Mouse (Mus musculus) ovary, postnatal 36 days (tissue): ENCODE measurements around the gene Ube4a.

ENCODE experiments used
- DNase-seq: peaks from one replicate; pipeline ENCODE4 v3.0.0; 2022; ENCODE audit warnings: low spot score, mixed read lengths

Ube4a gene

DNA sequence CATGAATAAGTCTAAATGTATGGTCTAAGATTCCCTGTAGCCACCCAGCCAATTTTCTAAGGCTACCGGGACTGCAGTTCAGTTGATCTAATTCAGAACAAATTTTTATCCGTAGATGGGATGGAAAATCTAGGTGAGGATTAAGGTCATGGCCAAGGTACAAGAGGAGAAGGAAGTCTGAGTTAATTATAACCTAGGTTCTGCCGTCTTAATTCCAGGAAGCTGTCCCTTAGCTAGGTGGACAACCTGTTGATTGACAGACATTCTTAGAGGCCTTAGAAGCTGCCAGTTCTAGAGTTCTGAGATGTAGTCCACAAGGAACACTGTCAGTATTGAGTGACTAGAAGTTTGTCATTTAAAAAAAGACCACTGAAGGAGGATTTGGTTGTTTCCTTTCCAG lies 65.7 kb downstream of the Ube4a start:
- no peak for DNase-seq

DNA sequence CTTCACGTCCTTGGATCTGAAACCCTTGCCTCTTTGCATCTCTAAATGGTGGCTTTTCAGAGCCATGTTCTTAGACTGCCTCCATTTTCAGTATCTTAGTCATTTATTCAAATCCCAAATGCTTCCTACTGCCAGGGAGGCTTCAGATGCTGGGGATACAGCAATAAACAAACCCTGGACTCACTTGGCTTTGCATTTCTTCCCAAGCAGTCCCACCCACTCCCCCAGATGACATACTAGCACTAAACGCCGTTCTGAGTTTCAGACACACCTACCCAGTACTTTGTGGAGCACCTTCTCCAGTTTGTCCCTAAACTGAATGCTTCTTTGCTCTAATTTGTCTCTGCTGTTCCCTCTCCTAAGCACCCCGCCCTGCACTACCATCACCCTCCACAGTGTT lies 68.4 kb downstream of the Ube4a start:
- DNase-seq = no peak

DNA sequence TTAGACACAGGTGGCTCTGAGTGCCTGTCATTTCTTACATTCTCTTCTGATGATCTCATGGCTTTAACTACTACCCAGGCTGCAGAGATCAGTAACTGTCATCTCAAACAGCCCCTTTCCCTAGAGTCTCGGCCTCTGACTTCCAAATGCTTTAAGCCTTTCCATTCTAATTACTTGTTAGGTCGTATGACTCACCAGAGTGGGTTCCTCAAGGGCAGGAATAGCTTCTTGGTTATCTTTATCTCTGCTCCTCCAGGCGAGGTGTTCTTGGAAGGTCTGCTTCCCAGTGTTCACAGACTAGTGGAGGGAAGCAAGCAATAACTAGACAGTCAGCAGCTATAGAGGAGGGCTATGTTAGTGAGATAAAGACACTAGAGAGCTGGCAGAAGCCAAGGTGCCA lies 72.7 kb downstream of the Ube4a start:
- DNase-seq = no peak

DNA sequence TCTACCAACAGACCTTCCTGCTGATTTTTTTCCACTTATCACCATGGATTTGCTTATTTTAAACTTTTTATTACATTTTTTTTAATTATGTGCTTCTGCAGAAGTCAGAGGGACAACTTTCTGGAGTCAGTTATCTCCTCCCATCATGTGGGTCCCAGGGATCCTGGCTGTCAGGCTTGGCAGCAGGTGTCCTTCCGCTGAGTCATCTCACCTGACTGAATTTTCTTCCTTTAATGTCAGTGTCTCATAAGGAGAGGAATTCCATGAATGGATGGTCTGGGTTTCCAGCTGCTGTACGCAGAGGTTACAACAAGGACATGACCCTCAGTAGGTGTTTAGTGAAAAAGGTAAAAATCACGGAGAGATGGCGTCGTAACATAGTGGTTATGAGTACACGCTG lies 74.2 kb downstream of the Ube4a start:
- DNase-seq = no peak

DNA sequence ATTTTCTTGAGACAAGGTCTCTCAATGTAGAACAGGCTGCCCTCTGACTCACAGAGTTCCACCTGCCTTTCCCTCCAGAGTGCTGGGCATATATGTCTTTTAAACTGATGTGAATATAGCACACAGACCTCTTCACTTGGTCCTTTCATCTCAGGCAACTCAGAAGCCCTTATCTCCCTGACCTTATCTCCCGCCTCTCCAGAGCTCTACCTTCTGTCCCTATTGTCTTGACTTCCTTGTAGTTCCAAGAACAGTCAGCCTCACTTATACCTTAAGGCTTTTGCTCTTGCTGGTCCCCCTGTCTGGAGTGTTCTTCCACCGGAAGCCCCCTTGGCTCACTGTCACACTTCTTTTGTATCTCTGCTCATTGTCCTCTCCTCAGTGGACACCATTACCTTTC lies 75.3 kb downstream of the Ube4a start:
- DNase-seq = no peak

DNA sequence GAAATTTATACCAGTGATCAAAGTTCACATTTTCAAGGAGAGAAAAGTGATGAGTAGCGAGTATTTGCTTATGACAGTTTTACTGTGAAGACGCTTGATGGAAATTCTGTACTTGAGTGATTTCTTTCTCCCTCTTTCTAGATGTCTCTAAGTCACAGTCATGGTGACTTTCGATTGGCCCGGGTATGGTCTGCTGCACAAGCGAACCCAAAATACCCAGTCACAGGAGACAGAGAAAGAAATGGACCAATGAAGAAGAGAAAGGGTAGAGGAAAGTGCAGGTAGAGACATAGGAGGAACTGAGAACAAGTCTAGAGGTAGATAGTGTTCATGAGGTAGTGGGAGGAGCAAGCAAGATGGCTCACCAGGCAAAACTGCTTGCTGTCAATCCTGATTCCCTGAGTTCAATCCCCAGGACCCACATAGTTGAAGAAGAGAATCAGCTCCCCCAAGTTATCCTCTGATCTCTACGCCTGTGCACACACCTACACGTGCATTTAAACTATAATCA lies 77.2 kb downstream of the Ube4a start:
- no peak for DNase-seq

DNA sequence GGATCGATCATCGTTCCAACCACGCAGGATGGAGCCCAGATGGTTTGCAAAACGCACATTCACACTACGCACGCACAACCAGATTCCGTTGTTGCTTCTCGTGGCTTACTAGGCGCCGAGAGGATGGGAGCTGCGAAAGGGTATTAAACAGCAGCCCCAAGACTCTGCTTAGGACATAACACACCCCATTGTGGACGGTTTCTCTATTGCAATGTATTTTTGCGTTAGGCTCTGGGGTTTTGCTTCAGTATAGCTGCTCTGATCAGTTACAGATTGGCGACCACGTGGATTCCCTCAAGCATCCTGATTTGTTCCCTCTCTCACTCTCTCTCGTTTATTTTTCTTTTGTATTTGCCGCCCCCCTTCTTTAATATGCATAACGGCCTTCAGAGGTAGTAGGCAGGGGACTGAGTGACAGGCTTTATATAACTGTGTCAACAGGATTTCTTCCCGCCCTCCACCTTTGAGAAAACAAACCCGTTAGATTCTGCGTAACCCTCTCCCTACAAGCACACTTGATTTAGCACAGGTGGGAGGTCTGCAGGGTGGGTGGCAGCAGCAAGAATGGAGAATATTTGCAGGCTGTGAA lies 82.3 kb downstream of the Ube4a start:
- DNase-seq = no peak

DNA sequence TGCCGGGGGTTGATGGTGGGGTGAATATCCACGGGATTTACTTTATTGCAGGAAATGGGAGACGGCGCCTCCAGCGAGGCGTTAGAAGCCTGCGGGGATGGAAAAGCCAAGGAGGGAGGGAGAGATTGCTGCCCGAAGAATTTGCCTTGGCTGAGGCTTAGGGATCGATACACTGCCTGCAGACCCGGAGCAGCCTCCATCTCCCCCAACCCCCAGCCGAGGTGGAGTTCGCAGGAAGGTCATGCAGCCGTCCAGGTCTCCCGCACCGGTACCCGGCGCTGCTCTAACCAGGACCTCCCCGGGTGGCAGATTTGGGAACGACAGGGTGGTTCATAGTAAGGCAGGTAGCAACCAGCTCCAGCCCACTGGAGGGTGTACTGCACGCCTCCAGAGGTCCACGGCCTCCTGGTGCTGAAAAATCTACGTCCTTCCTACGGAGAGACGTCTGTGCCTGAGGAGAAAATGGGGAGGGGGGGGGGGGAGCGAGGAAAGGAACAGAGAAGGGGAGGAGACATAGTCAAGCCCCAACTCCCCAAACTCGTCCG lies 82.9 kb downstream of the Ube4a start:
- DNase-seq = peak; percentile 38

DNA sequence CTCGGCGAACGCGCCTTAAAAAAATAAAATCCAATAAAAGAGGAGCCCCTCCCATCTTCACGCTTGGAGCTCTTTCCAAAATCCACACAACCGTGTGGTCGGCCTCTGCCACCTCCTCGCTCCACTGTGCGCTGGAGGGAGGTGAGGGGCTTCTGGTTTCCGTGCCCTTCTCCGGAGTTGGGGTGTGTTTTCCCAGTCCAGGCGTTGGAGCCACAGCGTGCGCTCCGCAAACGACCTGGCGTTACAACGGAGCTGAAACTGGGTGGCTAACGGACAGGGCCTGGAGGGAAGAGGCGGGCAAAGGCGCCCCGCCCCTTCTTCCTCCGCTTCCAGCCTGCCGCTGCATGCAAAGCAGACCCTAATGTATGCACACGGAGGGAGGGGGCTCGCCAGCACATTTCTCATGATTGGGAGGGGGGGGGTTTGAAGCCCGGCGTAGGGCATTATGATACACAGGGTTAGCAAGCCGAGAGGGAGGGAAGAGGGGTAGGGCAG lies 83.4 kb downstream of the Ube4a start:
- DNase-seq = peak; percentile 76

DNA sequence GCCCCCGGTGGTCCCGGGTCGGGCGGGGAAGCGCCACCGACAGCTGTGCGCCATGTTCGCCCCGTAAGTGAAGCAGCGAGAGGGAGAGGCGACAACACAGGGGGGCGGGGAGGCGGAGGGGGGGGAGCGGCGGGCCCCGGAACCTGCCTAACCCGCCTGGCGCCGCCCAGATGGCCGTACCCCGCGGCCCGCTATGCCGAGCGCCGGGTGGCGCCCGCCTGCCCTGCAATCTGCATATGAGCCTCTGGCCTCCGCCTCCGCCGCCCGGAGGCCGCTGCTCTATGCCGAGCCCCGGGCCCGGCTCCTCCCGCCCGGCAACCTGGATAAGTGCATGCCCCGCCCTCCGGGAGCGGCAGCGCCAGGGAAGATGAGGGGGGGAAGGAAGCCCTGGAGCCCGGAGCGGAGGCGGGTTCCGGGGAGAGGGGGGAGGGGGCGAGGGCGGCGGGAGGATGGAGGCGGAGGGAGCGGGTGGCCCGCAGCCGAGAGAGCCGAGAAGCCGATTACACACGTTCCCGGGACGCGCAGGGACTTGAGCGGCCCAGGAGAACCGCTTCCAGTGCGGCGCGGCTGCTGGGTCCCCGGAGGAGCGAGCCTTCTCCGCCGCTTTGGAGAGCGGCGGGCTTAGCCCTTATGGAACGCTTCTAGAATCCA lies 84.1 kb downstream of the Ube4a start, which contains the start of gene Kmt2a:
TSS of gene Kmt2a (minus strand) at position 76 of the 651 bp plus-strand sequence.
- DNase-seq = peak; percentile 99

DNA sequence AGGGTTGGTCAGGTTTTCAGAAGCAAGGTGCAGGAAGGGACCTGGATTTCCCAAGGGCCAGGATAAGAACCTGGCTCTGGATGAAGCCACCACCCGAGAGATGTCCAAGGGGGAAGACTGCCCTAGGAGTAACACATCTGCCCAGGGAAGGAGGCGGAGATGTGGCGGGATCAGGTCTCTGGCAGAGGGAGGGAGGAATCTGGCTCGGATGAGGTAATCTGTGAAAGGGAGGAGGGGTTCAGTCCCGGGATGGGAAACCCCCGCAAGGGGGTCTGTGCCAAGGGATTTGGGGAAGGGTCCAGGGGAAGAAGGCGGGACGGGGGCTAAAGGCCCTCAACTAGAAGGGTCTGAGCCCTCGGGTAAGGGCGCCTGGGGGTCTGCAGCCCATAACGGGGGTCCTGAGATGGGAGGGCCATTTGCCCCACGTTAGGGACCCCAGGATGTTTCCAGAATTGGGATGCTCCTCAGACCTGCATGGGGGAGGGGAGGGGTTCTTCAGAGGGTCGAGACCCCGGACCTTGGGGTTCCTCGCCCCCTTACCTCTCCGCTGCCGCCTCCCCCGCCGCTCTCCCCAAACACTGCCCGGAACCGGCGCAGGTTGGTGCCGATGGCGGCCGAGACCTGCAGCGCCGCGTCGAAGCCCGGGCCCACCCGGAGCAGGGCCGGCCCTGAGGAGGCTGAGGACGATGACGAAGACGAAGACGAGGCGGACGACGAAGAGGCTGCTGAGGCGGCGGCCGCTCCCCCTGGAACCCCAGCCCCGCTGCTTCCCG lies 84.9 kb downstream of the Ube4a start:
- peak; percentile 27 for DNase-seq

DNA sequence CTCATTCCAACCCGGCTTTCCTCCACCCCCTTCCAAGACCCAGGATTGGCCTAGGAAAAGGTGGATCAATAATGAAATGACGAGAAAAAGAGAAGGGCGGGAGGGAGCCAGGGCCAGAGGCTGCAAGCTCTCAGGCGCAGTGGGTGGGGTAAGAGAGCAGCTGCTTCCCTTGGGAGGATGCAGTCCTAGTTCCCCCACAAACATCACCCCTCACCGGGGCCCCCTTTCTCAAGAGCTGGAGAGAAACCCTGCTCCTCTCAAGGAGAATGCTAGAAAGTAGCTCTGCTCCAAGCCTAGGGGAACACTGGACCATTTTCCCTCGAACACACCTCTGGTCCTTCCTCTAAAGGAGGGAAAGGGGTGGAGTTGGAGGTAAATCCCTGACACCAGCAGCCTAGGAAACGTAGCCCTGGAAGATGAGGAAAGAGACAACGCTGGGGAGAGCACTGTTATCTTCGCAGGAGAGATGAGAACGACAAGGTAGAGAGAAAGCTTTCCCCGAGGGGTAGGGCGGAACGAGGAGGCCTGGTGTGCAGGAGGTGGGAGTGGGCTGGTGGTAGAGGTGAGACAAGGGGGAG lies 85.6 kb downstream of the Ube4a start:
- no peak for DNase-seq

DNA sequence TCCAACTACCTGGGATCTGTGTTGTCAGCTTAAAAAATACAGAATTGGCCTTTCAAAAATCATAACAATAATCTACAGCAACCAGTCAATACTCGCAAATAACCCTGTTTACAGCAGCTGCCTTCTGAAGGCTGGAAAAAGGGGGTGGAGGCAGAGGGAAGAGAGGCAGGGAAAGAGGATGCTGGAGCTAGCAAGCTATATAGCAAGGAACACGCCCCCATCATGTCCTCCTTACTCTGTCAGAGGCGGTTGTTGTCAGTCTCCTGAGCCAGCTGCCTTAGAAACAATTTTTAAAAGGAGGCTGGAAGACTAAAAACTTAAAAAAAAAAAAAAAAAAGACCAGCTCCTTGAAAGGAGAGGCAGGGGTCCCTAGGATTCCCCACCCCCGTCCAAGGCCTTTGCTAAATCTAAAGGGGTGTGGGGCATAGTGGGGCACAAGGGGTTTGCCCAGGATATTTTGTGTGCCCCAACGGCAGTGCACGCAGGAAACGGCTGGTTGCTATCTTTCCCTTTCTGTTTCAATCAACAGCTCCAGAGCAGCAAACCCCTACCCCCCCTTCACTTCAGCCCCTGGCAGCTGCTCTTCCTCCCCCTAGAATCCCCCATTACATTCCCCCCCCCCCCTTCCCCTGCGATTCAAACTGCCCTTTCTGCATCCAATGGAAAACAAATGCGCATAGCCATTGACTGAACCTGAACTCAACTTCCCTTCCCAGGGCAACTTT lies 86.5 kb downstream of the Ube4a start:
- no peak for DNase-seq

DNA sequence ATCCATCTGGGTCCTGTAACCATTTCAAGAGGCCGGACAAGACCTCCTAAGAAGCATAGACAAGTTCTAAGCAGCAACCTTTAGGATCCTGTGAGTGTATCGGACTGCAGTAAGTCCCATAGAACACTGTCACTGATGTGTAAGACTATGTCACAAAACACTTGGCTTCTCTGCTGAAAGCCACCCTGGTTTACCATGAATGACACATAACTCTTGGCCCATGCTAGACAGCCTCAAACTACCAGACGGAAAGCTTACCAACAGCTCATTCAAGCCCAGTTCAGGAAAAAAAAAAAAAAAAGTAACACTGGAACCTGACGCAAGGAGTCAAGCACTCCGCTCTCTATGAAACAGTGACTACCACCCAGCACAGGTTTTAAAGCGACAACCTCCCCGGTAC lies 87.7 kb downstream of the Ube4a start:
- DNase-seq = no peak

DNA sequence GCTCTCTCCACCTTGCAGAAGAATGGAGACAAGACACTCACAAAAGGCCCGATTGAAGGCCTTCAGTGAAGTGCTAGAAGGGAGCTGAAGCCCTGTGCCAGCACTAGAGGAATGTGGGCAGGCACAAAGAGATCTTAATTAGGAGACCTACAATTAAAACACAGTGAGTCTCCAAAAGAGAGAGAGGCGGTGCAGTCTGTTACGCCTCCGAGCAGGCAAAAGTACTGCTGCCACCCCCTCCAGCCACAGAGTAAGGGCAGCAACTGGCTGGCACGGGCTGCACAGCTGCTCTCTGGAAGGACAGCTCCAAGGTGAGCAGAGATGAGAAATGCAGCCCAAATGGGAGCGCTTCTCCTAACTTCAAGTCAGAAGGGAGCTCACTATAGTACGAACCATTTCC lies 89.9 kb downstream of the Ube4a start:
- peak; percentile 39 for DNase-seq

DNA sequence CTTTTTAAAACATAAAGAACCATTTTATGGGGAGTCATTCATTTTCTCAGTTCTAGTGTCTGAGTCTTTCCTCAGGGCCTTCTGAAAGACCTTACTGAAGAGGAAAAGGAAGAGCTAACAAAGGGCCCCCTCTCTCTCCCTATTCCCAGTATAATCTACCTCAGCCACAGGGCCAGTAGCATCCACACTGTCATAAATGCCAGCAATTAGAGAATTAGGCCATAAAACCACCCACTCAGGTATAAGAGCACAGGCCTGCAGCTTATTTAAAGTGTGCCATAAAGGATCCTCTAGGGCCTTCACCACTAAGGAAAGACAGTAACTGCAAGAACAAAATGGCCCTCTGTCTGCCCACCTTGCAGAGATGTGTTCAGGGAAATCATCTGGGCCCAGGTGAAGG lies 91.2 kb downstream of the Ube4a start:
- no peak for DNase-seq

DNA sequence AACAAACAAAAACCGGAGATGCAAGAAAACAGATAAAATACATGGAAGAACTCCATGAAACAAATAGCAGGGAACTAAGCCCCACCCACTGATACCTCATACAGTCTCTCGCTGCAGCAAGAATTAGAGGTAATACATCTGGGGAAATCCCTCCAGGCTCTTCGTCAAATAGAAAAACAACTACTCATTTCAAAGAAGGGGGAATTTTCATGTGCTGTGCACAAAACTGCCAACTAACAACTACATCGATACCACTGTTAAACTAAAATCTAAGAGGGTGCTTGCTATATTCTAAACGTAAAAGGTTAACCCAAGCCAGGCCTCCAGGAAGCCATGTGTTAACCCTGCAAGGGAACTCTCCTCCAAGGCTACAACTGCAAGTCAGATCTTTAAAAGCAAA lies 91.7 kb downstream of the Ube4a start:
- DNase-seq = no peak
